Mouse (Mus musculus): ENCODE results near the gene Kpna7. TPM values are rescaled to one million over a fixed set of nuclear protein-coding genes. Genes with fewer than 3 reads are reported as not detected.
"Not testable (repeated sequence)": the region's sequence is repeated elsewhere in the genome, so short reads cannot be mapped to it uniquely, and the experiment has no call there.

Kpna7 gene
- polyA plus RNA-seq, 1 experiment, result not detected

DNA sequence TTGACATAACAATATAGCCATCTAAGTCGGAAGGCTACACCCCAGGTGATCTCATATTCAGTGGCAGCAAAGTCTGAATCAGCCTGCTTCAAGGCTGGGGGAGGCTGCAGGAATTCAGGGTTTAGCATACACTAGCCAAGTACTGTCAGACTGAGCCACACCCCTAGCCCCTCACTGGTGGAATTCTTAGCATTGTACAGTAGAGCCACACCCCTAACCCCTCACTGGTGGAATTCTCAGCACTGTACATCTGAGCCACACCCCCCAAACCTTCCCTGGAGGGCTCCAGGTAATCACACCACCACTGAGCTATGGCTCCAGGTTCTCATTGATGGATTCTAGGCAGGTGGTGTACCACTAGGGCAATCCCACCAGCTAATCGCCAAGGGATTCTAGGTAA, 24.3 kb downstream of the Kpna7 start:
- no peak for TF ChIP-seq GATA1 (IDR thresholded peaks at IDR 0.05; ENCODE audit: low read length)

DNA sequence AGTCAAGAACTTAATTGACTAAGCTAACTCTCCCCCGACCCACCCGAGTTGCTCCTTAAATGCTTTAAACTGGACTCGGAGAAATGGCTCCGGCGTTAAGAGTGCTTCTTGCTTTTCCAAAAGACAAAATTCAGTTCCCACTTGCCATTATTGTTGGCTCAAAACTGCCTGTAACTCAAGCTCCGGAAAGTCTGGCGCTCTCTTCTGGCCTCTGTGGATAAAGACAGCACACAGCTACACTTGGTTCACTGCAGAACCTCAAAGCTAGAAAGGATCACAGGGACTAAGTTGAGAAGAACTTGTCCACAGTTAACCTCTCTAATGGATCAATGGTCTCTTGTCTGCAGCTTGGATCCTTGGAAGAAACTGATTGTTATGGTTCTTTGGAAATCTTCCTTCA, 25.1 kb downstream of the Kpna7 start:
- TF ChIP-seq GATA1 (IDR thresholded peaks at IDR 0.05; ENCODE audit: low read length), result no peak

DNA sequence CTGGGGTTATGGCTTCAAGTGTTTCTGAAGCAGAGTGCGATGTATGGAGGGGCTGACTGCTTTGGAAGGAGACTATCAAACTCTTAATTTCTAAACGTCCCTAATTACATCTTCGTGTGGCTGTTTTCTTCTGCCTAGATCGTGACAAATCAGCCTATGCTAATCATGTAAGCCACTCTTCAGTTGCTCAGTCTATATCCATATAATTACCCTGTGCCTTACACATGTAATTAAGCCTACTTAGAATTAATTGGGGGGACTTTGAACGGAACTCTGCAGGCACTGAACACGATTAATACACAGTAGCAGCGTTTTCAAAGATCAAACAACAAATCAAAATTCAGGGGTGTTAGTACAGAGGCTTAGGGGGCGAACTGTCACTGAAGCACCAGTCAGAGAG, 25.9 kb downstream of the Kpna7 start:
- TF ChIP-seq GATA1 (IDR thresholded peaks at IDR 0.05; ENCODE audit: low read length), result no peak

DNA sequence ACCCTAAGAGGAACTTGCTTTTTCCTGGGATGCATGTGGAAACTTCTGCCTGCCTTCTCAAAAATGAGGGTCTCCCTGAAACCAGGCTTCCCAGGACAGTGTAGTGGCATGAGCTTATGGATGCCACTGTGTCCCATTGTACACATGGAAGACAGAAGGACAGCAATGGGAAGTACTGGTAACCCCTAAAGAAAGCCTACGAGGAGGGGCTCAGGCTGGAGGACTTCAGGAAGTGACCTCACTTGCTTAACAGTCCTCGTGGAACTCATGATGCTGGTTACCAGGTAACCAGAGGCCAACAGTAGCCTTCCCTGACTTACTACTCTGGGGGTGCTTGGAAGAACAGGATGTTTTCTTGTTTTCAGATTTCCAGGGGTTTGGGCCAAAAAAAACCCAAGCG, 41.1 kb downstream of the Kpna7 start, which contains the start of gene 1700018F24Rik:
Gene 1700018F24Rik (plus strand): TSS at position 301 of the 400 bp plus-strand sequence.
- not testable (repeated sequence) for TF ChIP-seq GATA1 (IDR thresholded peaks at IDR 0.05; ENCODE audit: low read length)

DNA sequence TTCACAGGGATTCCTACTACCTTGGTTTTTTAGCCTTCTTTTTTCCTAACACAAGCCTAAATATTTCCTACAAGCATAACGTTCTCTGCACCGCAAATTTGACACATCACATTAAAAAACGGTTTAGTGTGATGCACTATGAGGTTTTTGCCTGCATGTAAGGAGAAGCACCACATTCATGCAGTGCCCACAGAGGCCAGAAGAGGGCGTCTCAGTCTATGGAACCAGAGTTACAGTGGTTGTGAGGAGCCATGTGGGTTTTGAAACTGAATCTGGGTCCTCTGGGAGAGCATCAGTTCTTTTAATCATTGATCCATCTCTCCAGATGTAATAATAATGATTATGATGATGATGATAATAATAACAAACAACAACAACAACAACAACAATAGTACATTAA, 42.2 kb downstream of the Kpna7 start:
- TF ChIP-seq GATA1 (IDR thresholded peaks at IDR 0.05; ENCODE audit: low read length), result no peak

DNA sequence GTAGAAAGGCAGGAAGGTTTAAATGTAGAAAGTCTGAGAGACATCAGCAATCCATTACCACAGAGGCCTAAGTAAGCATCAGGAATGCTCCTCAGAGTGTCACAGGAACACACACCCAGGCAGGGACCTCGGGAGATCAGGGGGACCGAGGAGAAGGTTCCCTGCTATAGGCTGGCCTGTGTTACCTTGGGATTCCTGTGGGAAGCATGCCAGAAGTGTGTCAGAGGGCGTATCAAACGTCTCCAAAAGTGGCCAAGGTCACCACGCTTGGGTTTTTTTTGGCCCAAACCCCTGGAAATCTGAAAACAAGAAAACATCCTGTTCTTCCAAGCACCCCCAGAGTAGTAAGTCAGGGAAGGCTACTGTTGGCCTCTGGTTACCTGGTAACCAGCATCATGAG, 51.4 kb downstream of the Kpna7 start, which contains the start of gene Gm4871:
Gene Gm4871 (minus strand): TSS at position 364 of the 400 bp plus-strand sequence.
- TF ChIP-seq GATA1 (IDR thresholded peaks at IDR 0.05; ENCODE audit: low read length), result not testable (repeated sequence)

DNA sequence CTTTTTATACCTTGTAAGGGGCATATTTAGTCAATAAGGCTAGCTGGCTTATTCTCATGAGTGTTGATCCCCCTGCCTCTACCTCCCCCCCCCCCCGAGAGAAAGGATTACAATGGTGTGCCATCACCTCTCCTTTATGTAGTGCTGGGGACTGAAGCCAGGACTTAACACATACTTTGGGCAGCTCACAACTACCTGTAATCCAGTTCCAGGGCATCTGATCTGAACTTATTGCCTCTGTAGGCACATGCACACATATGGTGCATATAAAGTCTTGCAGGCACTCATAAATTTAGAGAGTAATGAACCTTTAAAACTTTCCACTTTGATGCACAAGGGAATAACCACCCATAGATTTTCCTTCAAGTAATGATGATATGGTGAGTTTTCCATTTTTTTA, 69.6 kb downstream of the Kpna7 start:
- no peak for TF ChIP-seq GATA1 (IDR thresholded peaks at IDR 0.05; ENCODE audit: low read length)

DNA sequence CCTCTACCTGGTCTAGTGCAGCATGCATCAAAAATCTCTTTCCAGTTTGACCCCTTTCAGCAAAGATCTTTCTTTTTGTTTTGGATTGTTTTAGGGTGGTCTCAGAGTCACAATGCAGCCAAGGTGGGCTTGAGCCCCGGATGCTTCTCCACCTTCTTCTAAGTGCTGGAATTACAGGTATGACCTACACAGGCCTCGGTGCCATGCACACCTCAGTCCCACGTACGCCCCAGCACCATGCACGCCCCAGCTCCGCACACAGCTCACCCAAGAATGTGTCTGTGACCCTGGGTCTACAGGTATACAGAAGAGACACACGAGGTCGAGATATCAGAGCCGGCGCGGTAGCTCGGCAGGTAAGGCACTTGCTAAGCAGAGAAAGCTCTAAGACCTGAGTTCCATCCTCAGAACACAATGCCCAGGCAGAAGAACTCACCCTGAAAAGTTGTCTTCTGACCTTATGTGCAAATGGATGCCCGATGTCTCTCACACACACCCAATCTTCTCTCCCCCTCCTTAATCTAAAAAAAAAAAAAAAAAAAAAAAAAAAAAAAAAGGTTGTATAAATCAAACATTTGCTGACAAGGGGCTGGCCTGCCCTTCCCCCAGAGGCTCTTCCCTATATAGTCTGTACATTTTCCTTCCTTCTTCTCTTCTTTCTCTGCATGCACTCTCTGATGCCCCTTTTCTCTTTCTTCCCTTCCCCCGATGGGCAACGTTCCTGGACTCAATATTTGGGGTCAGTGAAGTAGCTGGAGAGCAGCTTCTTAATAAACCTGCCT, 74.8 kb downstream of the Kpna7 start:
- no peak for TF ChIP-seq GATA1 (IDR thresholded peaks at IDR 0.05; ENCODE audit: low read length)

DNA sequence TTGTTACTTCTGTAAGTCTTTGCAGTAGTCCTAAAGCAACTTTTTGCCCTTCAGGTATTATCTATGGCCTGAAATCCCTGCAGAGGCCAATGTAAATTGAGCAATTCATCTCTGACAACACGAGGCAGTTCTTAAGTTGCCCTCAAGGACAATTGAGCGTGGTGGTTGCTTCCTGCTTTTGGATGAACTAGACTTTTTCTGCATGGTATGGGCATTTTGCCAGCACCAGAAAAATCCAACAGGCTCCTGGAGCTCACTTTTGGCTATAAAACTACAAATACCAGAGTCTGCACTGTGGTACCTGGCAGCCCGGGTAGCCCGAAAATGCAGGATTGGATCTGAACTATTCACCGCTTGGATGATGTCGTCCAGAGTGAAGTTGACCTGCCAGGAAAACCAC, 78.2 kb downstream of the Kpna7 start:
- TF ChIP-seq GATA1 (IDR thresholded peaks at IDR 0.05; ENCODE audit: low read length), result no peak

DNA sequence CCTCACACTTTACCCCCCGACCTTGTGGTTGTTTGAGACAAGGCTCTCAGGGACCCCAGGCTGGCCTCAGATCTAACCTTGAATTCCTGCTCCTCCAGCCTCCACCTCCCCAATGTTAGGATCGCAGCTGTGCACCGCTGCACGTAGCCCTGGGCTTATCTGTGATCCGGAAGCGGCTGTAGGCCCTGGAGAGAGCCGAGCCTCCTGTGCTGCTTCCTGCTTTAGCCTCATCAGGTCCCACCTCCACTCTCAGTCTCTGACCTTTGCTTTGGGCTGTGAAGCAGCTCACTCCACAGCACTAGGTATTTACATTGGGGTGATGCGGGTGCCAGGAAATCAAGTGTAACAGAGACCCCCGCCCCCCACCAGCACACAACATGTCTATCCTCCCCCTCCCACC, 79.3 kb downstream of the Kpna7 start:
- TF ChIP-seq GATA1 (IDR thresholded peaks at IDR 0.05; ENCODE audit: low read length), result no peak

DNA sequence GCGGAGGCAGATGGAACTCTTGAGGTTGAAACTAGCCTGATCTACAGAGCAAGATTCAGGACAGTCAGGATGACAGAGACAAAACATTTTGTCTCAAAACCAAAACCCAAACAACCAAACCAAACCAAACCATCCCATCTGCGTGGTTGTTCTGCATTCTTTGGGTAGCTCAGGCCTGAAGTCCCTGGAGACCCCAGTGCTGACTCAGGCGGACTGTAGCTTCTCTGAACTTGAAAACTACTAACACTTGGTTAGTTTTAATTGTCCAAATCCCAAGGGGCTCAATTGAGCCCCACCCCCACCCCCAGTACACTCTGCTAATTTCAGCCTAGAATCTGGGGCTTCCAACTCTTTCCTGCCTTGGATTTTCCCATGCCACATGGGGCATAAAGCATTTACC, 80.5 kb downstream of the Kpna7 start:
- no peak for TF ChIP-seq GATA1 (IDR thresholded peaks at IDR 0.05; ENCODE audit: low read length)

DNA sequence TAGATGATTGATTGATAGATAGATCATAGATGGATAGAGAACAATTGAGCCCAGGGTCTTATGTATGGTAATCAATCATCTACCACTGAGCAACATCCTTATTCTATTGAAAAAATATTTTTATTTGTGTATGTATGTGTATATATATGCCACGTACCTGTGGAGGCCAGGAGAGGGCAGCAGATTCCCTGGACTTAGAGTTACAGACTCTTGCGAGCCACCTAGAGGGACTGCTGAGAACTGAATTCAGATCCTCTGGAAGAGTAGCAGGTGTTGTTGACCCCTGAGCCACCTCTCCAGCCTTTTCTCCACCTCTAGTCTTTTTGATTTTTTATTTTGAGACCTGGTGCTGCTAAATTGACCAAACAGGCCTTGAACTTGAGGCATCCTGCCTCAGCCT, 85.3 kb downstream of the Kpna7 start:
- no peak for TF ChIP-seq GATA1 (IDR thresholded peaks at IDR 0.05; ENCODE audit: low read length)

DNA sequence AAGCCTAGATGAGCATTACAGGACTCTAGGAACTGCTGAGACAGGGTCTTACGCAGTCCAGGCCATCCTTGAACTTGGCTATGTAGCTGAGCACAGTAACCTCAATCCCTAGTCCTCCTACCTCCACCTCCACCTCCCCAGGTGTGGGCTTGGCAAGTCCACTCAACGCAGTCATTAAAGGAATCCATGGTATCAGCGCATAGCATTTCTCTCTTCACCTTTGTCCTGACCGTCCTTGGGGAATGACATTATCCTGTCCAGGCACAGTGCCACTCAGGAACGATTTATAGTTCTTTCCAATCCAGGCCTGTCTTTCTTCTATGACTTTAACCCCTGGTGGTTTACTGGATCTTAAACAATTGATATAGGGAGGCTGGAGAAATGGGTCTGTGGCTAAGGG, 93.3 kb downstream of the Kpna7 start:
- no peak for TF ChIP-seq GATA1 (IDR thresholded peaks at IDR 0.05; ENCODE audit: low read length)

DNA sequence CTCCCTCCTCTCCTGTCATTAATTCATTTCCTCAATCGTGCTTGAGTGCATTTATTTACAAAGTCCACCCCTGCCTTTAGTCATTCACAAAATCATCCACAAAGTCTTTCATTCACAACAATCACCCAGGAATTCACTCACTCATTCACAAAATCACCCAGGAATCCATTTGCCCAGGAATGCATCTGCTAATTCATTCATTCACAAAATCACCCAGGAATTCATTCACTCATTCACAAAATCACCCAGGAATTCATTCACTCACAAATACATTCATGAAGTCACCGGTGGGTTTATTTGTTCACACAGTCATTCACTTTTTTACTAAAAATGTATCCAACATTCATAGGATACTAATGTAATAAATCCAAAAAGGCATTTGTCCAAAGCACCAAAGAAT, 93.8 kb downstream of the Kpna7 start:
- TF ChIP-seq GATA1 (IDR thresholded peaks at IDR 0.05; ENCODE audit: low read length), result no peak

DNA sequence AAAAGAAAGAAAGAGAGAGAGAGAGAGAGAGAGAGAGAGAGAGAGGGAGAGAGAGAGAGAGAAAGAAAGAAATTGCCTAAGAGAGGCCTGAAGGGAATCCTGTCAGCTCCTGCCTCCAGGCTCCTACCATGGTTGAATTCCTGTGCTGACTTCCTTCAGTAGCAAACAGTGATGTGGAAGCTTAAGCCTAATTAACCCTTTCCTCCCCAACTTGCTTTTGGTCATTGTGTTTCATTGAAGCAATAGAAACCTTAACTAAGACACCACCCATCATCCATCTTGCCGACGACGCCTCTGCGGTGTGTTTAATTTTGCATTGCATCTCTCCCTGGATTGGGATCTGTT, 94.8 kb downstream of the Kpna7 start:
- no peak for TF ChIP-seq GATA1 (IDR thresholded peaks at IDR 0.05; ENCODE audit: low read length)

DNA sequence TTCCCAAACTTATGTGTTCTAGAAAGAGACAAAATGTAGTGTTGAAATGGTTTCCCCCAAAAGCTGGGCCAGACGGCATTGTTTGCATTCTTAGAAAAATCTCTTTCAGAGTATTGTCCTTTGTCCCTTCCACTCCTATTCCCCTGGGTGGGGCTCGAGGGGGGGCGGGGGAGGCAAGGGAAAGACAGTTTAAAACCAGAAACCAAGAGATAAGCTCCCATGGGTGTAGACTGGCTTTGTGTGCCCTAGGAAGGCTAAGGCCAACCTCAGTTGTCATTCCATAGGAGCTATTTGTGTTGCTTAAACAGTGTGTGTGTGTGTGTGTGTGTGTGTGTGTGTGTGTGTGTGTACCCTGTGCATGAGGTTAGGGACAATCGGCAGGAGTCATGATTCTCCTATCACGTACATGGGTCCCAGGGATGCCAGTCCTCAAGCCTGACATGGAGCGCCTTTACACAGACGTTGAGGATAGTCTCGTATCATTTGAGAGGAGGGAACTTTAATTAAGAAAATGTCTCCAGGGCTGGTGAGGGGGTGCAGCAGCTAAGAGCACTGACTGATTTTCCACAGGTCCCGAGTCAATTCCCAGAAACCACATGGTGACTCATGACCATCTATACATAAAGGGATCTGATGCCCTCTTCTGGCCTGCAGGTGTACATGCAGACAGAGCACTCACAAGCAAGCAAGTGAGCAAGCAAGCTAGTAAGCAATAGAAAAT, 95.3 kb downstream of the Kpna7 start:
- no peak for TF ChIP-seq GATA1 (IDR thresholded peaks at IDR 0.05; ENCODE audit: low read length)

DNA sequence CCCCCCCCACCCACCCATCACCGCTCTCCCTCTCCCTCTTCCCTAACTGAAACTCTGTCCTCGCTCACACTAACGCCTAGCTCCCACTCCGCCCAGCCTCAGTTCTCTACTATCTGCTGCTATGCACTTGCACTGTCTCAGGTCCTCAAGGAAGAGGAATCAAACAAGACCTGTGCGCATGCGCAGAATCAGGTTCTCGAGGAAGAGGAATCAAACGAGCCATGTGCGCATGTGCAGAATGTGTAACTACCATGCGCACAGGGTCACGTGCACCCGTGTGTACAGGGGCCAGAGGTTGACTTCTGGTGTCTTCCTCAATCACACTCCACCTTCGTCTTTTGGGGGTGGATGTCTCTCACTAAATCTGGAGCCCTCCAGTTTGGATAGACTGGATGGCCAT, 96.3 kb downstream of the Kpna7 start:
- no peak for TF ChIP-seq GATA1 (IDR thresholded peaks at IDR 0.05; ENCODE audit: low read length)
